Mouse (Mus musculus) heart, postnatal 14 days (tissue): ENCODE measurements around the gene Ift57. TPM values are rescaled to one million over a fixed set of nuclear protein-coding genes. Genes with fewer than 3 reads are reported as not detected.

Experiments
- total RNA-seq, 2 experiments: library from RNA; stranded (reverse); gene quantifications; 2 replicates each; pipeline ENCODE4 v1.2.3; 2021

Ift57 gene
- total RNA-seq, 2 experiments from 2014 or later: 10.9 to 13.0 TPM

Other genes with a start within 250 kb of the Ift57 start
- gene Cd47, start 101.3 kb downstream of the Ift57 start, total RNA-seq: 10 to 100 TPM; 67.1 to 71.3 TPM